Mouse (Mus musculus): ENCODE measurements at regions not wholly inside any gene's neighbourhood (a gene's known extent, or its start where the extent isn't known, plus 50 kb on each side); places are given as distances from the start of the nearest gene placed in this dataset.

DNA sequence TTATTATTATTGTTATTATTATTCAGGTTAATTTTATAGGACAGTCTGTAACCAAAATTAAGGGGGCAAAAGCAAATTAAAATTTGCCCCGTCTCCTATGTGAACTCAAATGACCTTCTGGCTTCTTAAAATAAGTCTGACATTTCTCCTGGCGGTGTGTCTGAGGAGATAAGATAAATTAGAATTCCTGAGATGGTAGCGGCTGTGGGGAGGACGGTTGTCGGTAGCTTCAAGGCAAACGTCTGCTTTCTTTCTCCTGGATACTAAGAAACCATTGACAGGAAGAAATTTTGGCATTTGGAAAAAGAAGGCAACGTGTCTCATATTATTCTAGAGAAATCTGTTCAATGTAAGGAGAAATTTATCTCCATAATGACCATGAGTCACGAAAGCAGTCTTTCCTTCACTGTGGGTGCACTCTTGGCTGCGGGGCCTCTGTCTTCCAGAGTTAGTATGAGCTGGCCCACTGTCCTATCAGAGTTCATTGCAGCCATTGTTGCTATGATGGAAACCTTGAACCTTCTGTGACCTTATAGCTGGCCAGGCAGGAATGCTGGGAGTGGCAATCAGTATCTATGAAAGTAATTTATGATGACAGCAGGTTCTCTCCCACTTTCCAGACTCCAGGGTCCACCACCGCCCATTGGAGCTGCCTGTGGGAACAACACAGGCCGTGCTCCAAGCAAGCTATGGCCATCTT is 109.5 kb upstream of the Gas1 start:
- no peaks in the 10 kb centered on the region for H3K27me3 ChIP-seq (ENCODE audit: control insufficient read depth, insufficient read depth, low read length)
- no peak for DNase-seq (ENCODE audit: low spot score)
- peaks cover 26% of the 10 kb centered on the region for H3K4me1 ChIP-seq (ENCODE audit: control insufficient read depth, insufficient read depth, low read length)
- H3K9ac ChIP-seq (ENCODE audit: low read depth, low read length, severe bottlenecking) = no peak overlapping the region
- ATAC-seq (ENCODE audit: low FRiP score, low read depth) = no peak
- no peak for TF ChIP-seq POLR2A (IDR thresholded peaks at IDR 0.05; ENCODE audit: borderline replicate concordance, extremely low read depth, insufficient read depth, insufficient read length)
- no peak overlapping the region for H3K4me2 ChIP-seq (replicated peaks; ENCODE audit: low read depth, low read length, severe bottlenecking)
- 64% methylated on average over 11 of the region's 11 CpGs for WGBS
- H3K9me3 ChIP-seq (ENCODE audit: control insufficient read depth, low read length) = no peaks in the 10 kb centered on the region
- H3K27ac ChIP-seq (replicated peaks; ENCODE audit: low read depth, low read length) = no peak overlapping the region
- no peaks in the 10 kb centered on the region for H3K36me3 ChIP-seq (ENCODE audit: control insufficient read depth, insufficient read depth, low read length)
- H3K4me3 ChIP-seq (replicated peaks; ENCODE audit: low read length) = no peak overlapping the region

GRCm38 (mm10) chr13:60289650-60290049 is 112.5 kb upstream of the Gas1 start:
- no peak overlapping the region for H3K4me3 ChIP-seq (replicated peaks; ENCODE audit: low read length)
- no peak overlapping the region for H3K9ac ChIP-seq (ENCODE audit: low read depth, low read length, severe bottlenecking)
- no peak overlapping the region for H3K27ac ChIP-seq (replicated peaks; ENCODE audit: low read depth, low read length)
- ATAC-seq (ENCODE audit: low FRiP score, low read depth) = no peak
- no peak for DNase-seq (ENCODE audit: low spot score)
- H3K9me3 ChIP-seq (ENCODE audit: control insufficient read depth, low read length) = no peaks in the 10 kb centered on the region
- TF ChIP-seq POLR2A (IDR thresholded peaks at IDR 0.05; ENCODE audit: borderline replicate concordance, extremely low read depth, insufficient read depth, insufficient read length) = no peak
- H3K36me3 ChIP-seq (ENCODE audit: control insufficient read depth, insufficient read depth, low read length) = no peaks in the 10 kb centered on the region
- no peak overlapping the region for H3K4me2 ChIP-seq (replicated peaks; ENCODE audit: low read depth, low read length, severe bottlenecking)
- 49% methylated on average over 3 of the region's 3 CpGs for WGBS
- H3K27me3 ChIP-seq (ENCODE audit: control insufficient read depth, insufficient read depth, low read length) = no peaks in the 10 kb centered on the region
- H3K4me1 ChIP-seq (ENCODE audit: control insufficient read depth, insufficient read depth, low read length) = peaks cover 10% of the 10 kb centered on the region; the same call in 1 of the 2 replicates

DNA sequence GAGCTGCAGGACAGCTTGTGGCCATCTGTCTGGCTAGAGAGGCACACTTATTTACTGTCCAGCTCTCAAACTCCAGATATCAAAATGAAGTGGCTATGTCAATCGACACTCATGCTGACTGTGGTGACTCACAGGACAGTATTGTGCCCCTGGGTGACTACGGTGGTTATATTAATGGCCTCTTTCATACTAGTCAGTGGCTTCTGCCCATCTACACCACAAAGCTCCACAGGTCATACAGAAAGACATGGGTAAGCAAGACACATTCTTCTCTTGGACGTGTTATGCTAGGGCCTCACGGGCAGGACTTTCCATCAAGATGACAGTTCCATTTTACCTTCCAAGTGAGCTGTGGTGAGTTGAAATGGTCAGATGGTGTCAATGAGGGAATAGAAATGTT is 113.7 kb upstream of the Gas1 start:
- Histone ChIP-seq H3K4me3 (replicated peaks; ENCODE audit: low read length) (no peak overlapping the region), H3K27me3 (ENCODE audit: control insufficient read depth, insufficient read depth, low read length) (no peaks in the 10 kb centered on the region), H3K27ac (replicated peaks; ENCODE audit: low read depth, low read length) (no peak overlapping the region), H3K9me3 (ENCODE audit: control insufficient read depth, low read length) (no peaks in the 10 kb centered on the region), H3K4me1 (ENCODE audit: control insufficient read depth, insufficient read depth, low read length) (peaks cover 10% of the 10 kb centered on the region), H3K4me2 (replicated peaks; ENCODE audit: low read depth, low read length, severe bottlenecking) (no peak overlapping the region), H3K36me3 (ENCODE audit: control insufficient read depth, insufficient read depth, low read length) (no peaks in the 10 kb centered on the region), H3K9ac (ENCODE audit: low read depth, low read length, severe bottlenecking) (no peak overlapping the region)
- no peak for TF ChIP-seq POLR2A (IDR thresholded peaks at IDR 0.05; ENCODE audit: borderline replicate concordance, extremely low read depth, insufficient read depth, insufficient read length)
- DNase-seq (ENCODE audit: low spot score) (no peak), ATAC-seq (ENCODE audit: low FRiP score, low read depth) (no peak)
- 88% methylated on average over 4 of the region's 4 CpGs for WGBS

DNA sequence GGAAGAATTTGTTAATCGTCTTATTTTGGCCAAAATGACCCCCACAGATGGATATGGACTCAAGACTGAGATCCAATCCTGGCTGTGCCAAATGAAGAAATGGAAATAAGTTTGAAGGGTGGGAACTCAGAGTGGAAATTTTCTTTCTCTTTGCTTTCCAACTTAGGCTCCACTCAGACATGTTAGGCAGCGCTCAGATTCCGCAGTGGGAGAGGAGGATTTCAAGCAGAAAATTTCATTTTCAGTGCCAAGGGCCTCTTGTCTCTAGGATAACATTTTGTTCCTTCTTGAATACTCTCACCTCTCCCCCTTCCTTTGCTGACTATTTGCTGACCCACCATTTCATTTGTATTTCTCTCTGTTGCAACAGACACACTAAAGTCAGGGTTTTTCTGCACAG is 114.2 kb upstream of the Gas1 start:
- ATAC-seq (ENCODE audit: low FRiP score, low read depth) = no peak
- peaks cover 15% of the 10 kb centered on the region for H3K4me1 ChIP-seq (ENCODE audit: control insufficient read depth, insufficient read depth, low read length)
- H3K9me3 ChIP-seq (ENCODE audit: control insufficient read depth, low read length) = no peaks in the 10 kb centered on the region
- 89% methylated on average over 3 of the region's 3 CpGs for WGBS
- no peak overlapping the region for H3K4me2 ChIP-seq (replicated peaks; ENCODE audit: low read depth, low read length, severe bottlenecking)
- H3K36me3 ChIP-seq (ENCODE audit: control insufficient read depth, insufficient read depth, low read length) = no peaks in the 10 kb centered on the region
- H3K9ac ChIP-seq (ENCODE audit: low read depth, low read length, severe bottlenecking) = no peak overlapping the region
- 0 out of 2 replicates have a peak overlapping the region, but pooled peaks have one; percentile 13 for H3K27ac ChIP-seq (replicated peaks; ENCODE audit: low read depth, low read length)
- DNase-seq (ENCODE audit: low spot score) = no peak
- no peak overlapping the region for H3K4me3 ChIP-seq (replicated peaks; ENCODE audit: low read length)
- TF ChIP-seq POLR2A (IDR thresholded peaks at IDR 0.05; ENCODE audit: borderline replicate concordance, extremely low read depth, insufficient read depth, insufficient read length) = no peak
- no peaks in the 10 kb centered on the region for H3K27me3 ChIP-seq (ENCODE audit: control insufficient read depth, insufficient read depth, low read length)

DNA sequence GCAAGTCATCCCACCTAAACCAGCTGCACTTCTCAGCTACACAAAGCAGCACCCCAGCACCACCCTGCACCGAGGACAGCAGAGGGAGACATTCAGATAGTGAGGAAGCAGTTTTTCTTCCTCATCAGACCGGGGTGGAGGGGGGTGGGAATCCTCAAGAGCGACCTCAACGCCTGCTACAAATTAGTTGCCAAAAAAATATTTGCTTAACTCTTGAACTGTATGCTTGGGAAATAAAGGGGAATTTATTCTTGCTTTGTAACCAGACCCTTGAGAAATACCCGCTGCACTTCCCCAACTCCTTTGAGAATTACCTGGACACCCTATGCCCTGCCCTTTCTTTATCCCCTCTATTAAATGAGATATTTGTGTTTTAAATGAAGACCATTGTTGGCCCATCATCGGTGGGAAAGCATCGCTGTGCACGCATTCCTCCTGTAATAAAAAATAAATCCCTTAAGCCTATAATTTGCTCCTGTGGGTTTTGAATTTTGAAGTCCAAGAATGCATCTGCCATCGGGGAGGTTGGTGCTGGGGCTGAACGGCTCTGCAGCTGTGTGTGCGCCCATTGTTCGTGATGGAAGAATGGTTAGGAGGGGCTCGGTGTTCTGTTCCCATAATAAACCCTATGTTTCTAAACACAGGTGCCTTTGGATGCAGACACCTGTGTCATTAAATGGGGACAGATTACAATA is 119.2 kb upstream of the Gas1 start:
- H3K4me1 ChIP-seq (ENCODE audit: control insufficient read depth, insufficient read depth, low read length) = peaks cover 32% of the 10 kb centered on the region
- no peak overlapping the region for H3K4me2 ChIP-seq (replicated peaks; ENCODE audit: low read depth, low read length, severe bottlenecking)
- TF ChIP-seq POLR2A (IDR thresholded peaks at IDR 0.05; ENCODE audit: borderline replicate concordance, extremely low read depth, insufficient read depth, insufficient read length) = no peak
- no peak for DNase-seq (ENCODE audit: low spot score)
- H3K27me3 ChIP-seq (ENCODE audit: control insufficient read depth, insufficient read depth, low read length) = no peaks in the 10 kb centered on the region
- WGBS = 29% methylated on average over 13 of the region's 13 CpGs
- ATAC-seq (ENCODE audit: low FRiP score, low read depth) = no peak; the same call in 1 of the 2 replicates
- H3K9ac ChIP-seq (ENCODE audit: low read depth, low read length, severe bottlenecking) = no peak overlapping the region
- H3K4me3 ChIP-seq (replicated peaks; ENCODE audit: low read length) = no peak overlapping the region
- no peak overlapping the region; the same call in 1 of the 2 replicates for H3K27ac ChIP-seq (replicated peaks; ENCODE audit: low read depth, low read length)
- no peaks in the 10 kb centered on the region for H3K36me3 ChIP-seq (ENCODE audit: control insufficient read depth, insufficient read depth, low read length)
- H3K9me3 ChIP-seq (ENCODE audit: control insufficient read depth, low read length) = no peaks in the 10 kb centered on the region

Measured in limb, embryonic 14.5 days (tissue).